Comparison of ENCODE assay signal across 1 mouse cellular context in genomic region chr11:31371256-31371838, GRCm38 (mm10).
TF ChIP-seq lines count a peak whose summit lies in the region.

No protein-coding gene starts in this region.

TF ChIP-seq in MEL, 35 proteins besides CTCF, POLR2A, EP300 and RAD21 (continued from another document):
- TF ChIP-seq HCFC1 (IDR thresholded peaks at IDR 0.05; ENCODE audit: low read depth, low read length), result peak; percentile 46; the same call in 1 of the 2 replicates
- TF ChIP-seq MXI1 (IDR thresholded peaks at IDR 0.05; ENCODE audit: low read depth, low read length), result no peak
- peak; percentile 38; the same call in 1 of the 2 replicates for TF ChIP-seq POLR2AphosphoS2 (IDR thresholded peaks at IDR 0.05; ENCODE audit: low read length)
- no peak for TF ChIP-seq ZNF384 (IDR thresholded peaks at IDR 0.05; ENCODE audit: low read depth, low read length)
- TF ChIP-seq NRF1 (IDR thresholded peaks at IDR 0.05; ENCODE audit: insufficient read depth, low read depth, low read length, poor library complexity, severe bottlenecking), result no peak
- no peak for TF ChIP-seq GATA1 (IDR thresholded peaks at IDR 0.05; ENCODE audit: low read depth, low read length)
- TF ChIP-seq MYC (IDR thresholded peaks at IDR 0.05; ENCODE audit: low read depth, low read length), result no peak; the same call in 1 of the 2 replicates
- TF ChIP-seq POLR2AphosphoS5 (IDR thresholded peaks at IDR 0.05; ENCODE audit: borderline replicate concordance, low read depth, low read length), result no peak
- TF ChIP-seq ZC3H11A (IDR thresholded peaks at IDR 0.05; ENCODE audit: low read depth, low read length), result no peak
- 0 out of 2 replicates have a peak, but pooled peaks have one; percentile 11 for TF ChIP-seq ZKSCAN1 (IDR thresholded peaks at IDR 0.05; ENCODE audit: low read depth, low read length)
- no peak for TF ChIP-seq TAL1 (IDR thresholded peaks at IDR 0.05; ENCODE audit: low read length)
- no peak for TF ChIP-seq MYB (IDR thresholded peaks at IDR 0.05; ENCODE audit: low read depth, low read length)
- peak; percentile 74 for TF ChIP-seq MAX (IDR thresholded peaks at IDR 0.05; ENCODE audit: low read length)
- TF ChIP-seq CHD2 (IDR thresholded peaks at IDR 0.05; ENCODE audit: low read length), result no peak
- peak; percentile 63 for TF ChIP-seq RCOR1 (IDR thresholded peaks at IDR 0.05; ENCODE audit: low read depth, low read length)
- TF ChIP-seq SIN3A (IDR thresholded peaks at IDR 0.05; ENCODE audit: low read length), result no peak; the same call in 1 of the 2 replicates
- peak; percentile 38 for TF ChIP-seq ETS1 (IDR thresholded peaks at IDR 0.05; ENCODE audit: low read depth, low read length)
- TF ChIP-seq GABPA (IDR thresholded peaks at IDR 0.05; ENCODE audit: low read depth, low read length), result 0 out of 2 replicates have a peak, but pooled peaks have one; percentile 12
- TF ChIP-seq ELF1 (IDR thresholded peaks at IDR 0.05; ENCODE audit: low read depth, low read length), result no peak; the same call in 1 of the 2 replicates
- peak; percentile 46; the same call in 1 of the 2 replicates for TF ChIP-seq TBP (IDR thresholded peaks at IDR 0.05; ENCODE audit: low read depth, low read length)
- no peak for TF ChIP-seq MEF2A (IDR thresholded peaks at IDR 0.05; ENCODE audit: extremely low read depth, insufficient replicate concordance, low read depth, low read length, poor library complexity, severe bottlenecking)
- TF ChIP-seq MAFK (IDR thresholded peaks at IDR 0.05; ENCODE audit: borderline replicate concordance, low read depth, low read length), result no peak
- TF ChIP-seq TCF12 (IDR thresholded peaks at IDR 0.05; ENCODE audit: low read depth, low read length), result peak; percentile 32
- TF ChIP-seq KAT2A (conservative IDR thresholded peaks at IDR 0.05; ENCODE audit: low read depth, low read length), result 0 out of 2 replicates have a peak, but pooled peaks have one; percentile 18
- TF ChIP-seq MAZ (IDR thresholded peaks at IDR 0.05; ENCODE audit: low read depth, low read length), result 0 out of 2 replicates have a peak, but pooled peaks have one; percentile 22
- TF ChIP-seq NELFE (IDR thresholded peaks at IDR 0.05; ENCODE audit: low read depth, low read length), result peak; percentile 60
- no peak for TF ChIP-seq JUND (IDR thresholded peaks at IDR 0.05; ENCODE audit: low read depth, low read length)
- 0 out of 2 replicates have a peak, but pooled peaks have one; percentile 21 for TF ChIP-seq UBTF (IDR thresholded peaks at IDR 0.05; ENCODE audit: borderline replicate concordance, insufficient read depth, low read depth, low read length)
- TF ChIP-seq CHD1 (IDR thresholded peaks at IDR 0.05; ENCODE audit: low read depth, low read length), result no peak; the same call in 1 of the 2 replicates
- peak; percentile 35; the same call in 1 of the 2 replicates for TF ChIP-seq SMC3 (IDR thresholded peaks at IDR 0.05; ENCODE audit: low read depth, low read length)
- no peak for TF ChIP-seq E2F4 (IDR thresholded peaks at IDR 0.05; ENCODE audit: borderline replicate concordance, low read depth, low read length)
TF ChIP-seq in MEL: peak in this region for 16.
